ENCODE assay signal across 24 mouse cellular contexts in the genomic region with DNA sequence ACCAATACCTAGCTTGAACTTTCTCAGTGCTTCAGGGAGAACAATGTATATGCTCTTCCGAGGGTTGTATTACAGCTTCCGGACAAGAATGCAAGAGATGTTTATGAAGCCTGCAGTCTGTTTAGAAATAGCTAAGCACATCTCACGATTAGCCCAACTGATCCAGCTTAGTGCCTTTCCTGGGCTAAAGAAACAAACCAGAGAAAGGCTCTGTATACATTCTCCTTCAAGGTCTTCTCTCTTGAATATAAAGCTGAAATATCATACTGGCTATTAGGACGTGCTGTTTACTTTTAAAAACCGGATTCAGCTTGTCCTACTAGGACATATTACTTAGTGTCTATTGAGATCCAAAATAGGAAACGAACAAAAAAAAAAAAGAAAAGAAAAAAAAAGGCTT.
DNase-seq lines count a peak whose midpoint lies in the region; ATAC-seq and TF ChIP-seq lines count a peak whose summit lies in the region.
"Had no signal": no experiment of that assay in that cellular context is flagged by ENCODE, and none has a peak within 500 bp of the region (broad histone marks: within the 10 kb centered on the region; RNA-seq: fewer than 3 reads in every experiment).

No protein-coding gene starts in this region.

- ATAC-seq in intestine, embryonic 14.5 days (replicated peaks; ENCODE audit: low FRiP score, low TSS enrichment, low read depth) = no peak
- no peak for ATAC-seq in intestine, postnatal 0 days
- ATAC-seq in lung, embryonic 15.5 days (ENCODE audit: borderline replicate concordance, extremely low read depth, low FRiP score, low TSS enrichment) = peak; percentile 52; the same call in 1 of the 2 replicates
- peak; percentile 50; the same call in 1 of the 2 replicates for ATAC-seq in stomach, embryonic 16.5 days (ENCODE audit: insufficient read depth, low FRiP score)
- ATAC-seq in stomach, postnatal 0 days (ENCODE audit: low FRiP score, low TSS enrichment) = no peak
- ATAC-seq: activated CD4-positive, CD25-positive, alpha-beta regulatory T cell, adult 4 months; CD4-positive, CD25-positive, alpha-beta regulatory T cell, adult 4 months; forebrain, embryonic 13.5 days; Patski had no signal

- H3K9ac ChIP-seq in intestine, embryonic 14.5 days (ENCODE audit: low read length) = no peak overlapping the region
- no peak overlapping the region for H3K9ac ChIP-seq in intestine, postnatal 0 days (ENCODE audit: low read depth, low read length)
- H3K9ac ChIP-seq in lung, embryonic 15.5 days = no peak overlapping the region
- H3K9ac ChIP-seq in stomach, embryonic 16.5 days (ENCODE audit: low read length) = no peak overlapping the region
- H3K9ac ChIP-seq in stomach, postnatal 0 days (ENCODE audit: low read length) = no peak overlapping the region
- H3K9ac ChIP-seq: embryonic facial prominence, embryonic 12.5 days; forebrain, embryonic 13.5 days had no signal

- DNase-seq in intestine, embryonic 14.5 days (ENCODE audit: low spot score) = no peak
- DNase-seq in lung, postnatal 14 days = no peak
- DNase-seq in stomach, postnatal 0 days (ENCODE audit: low spot score) = no peak
- no peak for DNase-seq in frontal cortex, postnatal 36 days (ENCODE audit: low spot score in 2 of 2)
- DNase-seq: adrenal gland, adult 8-10 months; adrenal gland, postnatal 14 days; adrenal gland, postnatal 36 days; B cell, adult 2 months; cerebellum, adult 11-12 months; cerebellum, adult 2 months; cerebellum, adult 9-10 months; cerebellum, postnatal 10 days; cerebellum, postnatal 25 days had no signal

- no peaks in the 10 kb centered on the region; the same call in 1 of the 2 replicates for H3K4me1 ChIP-seq in intestine, embryonic 14.5 days (replicated peaks; ENCODE audit: control insufficient read depth, insufficient read depth, low read length)
- H3K4me1 ChIP-seq in intestine, postnatal 0 days (replicated peaks; ENCODE audit: control insufficient read depth, insufficient read depth, low read length) = no peaks in the 10 kb centered on the region
- peaks cover 5% of the 10 kb centered on the region; the same call in 1 of the 2 replicates for H3K4me1 ChIP-seq in lung, embryonic 15.5 days
- H3K4me1 ChIP-seq in stomach, embryonic 16.5 days (ENCODE audit: control insufficient read depth, insufficient read depth, low read length) = no peaks in the 10 kb centered on the region; the same call in 1 of the 2 replicates
- H3K4me1 ChIP-seq in stomach, postnatal 0 days (replicated peaks; ENCODE audit: control insufficient read depth, insufficient read depth) = no peaks in the 10 kb centered on the region
- H3K4me1 ChIP-seq: forebrain, embryonic 13.5 days had no signal

- no peak for TF ChIP-seq EP300 in stomach, postnatal 0 days (optimal IDR thresholded peaks at IDR 0.05)

- no peaks in the 10 kb centered on the region for H3K36me3 ChIP-seq in intestine, embryonic 14.5 days (ENCODE audit: control insufficient read depth, insufficient read depth, low read length)
- no peaks in the 10 kb centered on the region for H3K36me3 ChIP-seq in intestine, postnatal 0 days (ENCODE audit: control insufficient read depth, insufficient read depth)
- no peaks in the 10 kb centered on the region for H3K36me3 ChIP-seq in lung, embryonic 15.5 days
- H3K36me3 ChIP-seq in stomach, embryonic 16.5 days (ENCODE audit: control insufficient read depth, insufficient read depth, low read length) = no peaks in the 10 kb centered on the region
- H3K36me3 ChIP-seq in stomach, postnatal 0 days (ENCODE audit: control insufficient read depth, insufficient read depth, low read length) = no peaks in the 10 kb centered on the region
- H3K36me3 ChIP-seq: embryonic facial prominence, embryonic 10.5 days; embryonic facial prominence, embryonic 12.5 days; G1E had no signal

- H3K27me3 ChIP-seq in intestine, embryonic 14.5 days (replicated peaks; ENCODE audit: control insufficient read depth, insufficient read depth, low read length) = no peaks in the 10 kb centered on the region
- H3K27me3 ChIP-seq in intestine, postnatal 0 days (replicated peaks; ENCODE audit: control insufficient read depth, insufficient read depth, low read length) = no peaks in the 10 kb centered on the region
- H3K27me3 ChIP-seq in lung, embryonic 15.5 days = no peaks in the 10 kb centered on the region
- no peaks in the 10 kb centered on the region for H3K27me3 ChIP-seq in stomach, embryonic 16.5 days (ENCODE audit: control insufficient read depth, insufficient read depth, low read length)
- H3K27me3 ChIP-seq in stomach, postnatal 0 days (ENCODE audit: control insufficient read depth, insufficient read depth, low read length) = no peaks in the 10 kb centered on the region
- H3K27me3 ChIP-seq: CH12.LX; embryonic facial prominence, embryonic 12.5 days; forebrain, embryonic 13.5 days; Patski had no signal

- H3K4me2 ChIP-seq in intestine, embryonic 14.5 days (ENCODE audit: low read length) = no peak overlapping the region
- no peak overlapping the region for H3K4me2 ChIP-seq in intestine, postnatal 0 days (replicated peaks; ENCODE audit: low read depth)
- H3K4me2 ChIP-seq in lung, embryonic 15.5 days = no peak overlapping the region
- H3K4me2 ChIP-seq in stomach, embryonic 16.5 days (ENCODE audit: low read depth, low read length) = no peak overlapping the region
- H3K4me2 ChIP-seq in stomach, postnatal 0 days (replicated peaks; ENCODE audit: low read depth) = no peak overlapping the region
- H3K4me2 ChIP-seq: embryonic facial prominence, embryonic 12.5 days; forebrain, embryonic 13.5 days had no signal

- TF ChIP-seq CTCF in intestine, postnatal 0 days (IDR thresholded peaks at IDR 0.05; ENCODE audit: low read depth) = no peak
- no peak for TF ChIP-seq CTCF in stomach, postnatal 0 days (IDR thresholded peaks at IDR 0.05; ENCODE audit: low read depth)

- 22% methylated on average over 6 of the region's 6 CpGs for WGBS in intestine, embryonic 14.5 days
- WGBS in intestine, postnatal 0 days = 46% methylated on average over 6 of the region's 6 CpGs
- WGBS in lung, embryonic 15.5 days = 41% methylated on average over 6 of the region's 6 CpGs
- 33% methylated on average over 6 of the region's 6 CpGs for WGBS in stomach, embryonic 16.5 days
- WGBS in stomach, postnatal 0 days = 25% methylated on average over 6 of the region's 6 CpGs

- H3K27ac ChIP-seq in intestine, embryonic 14.5 days (ENCODE audit: low read depth) = peak overlapping the region; percentile 57
- H3K27ac ChIP-seq in intestine, postnatal 0 days (ENCODE audit: low read depth, low read length) = no peak overlapping the region
- no peak overlapping the region for H3K27ac ChIP-seq in lung, embryonic 15.5 days
- peak overlapping the region; percentile 35; the same call in 1 of the 2 replicates for H3K27ac ChIP-seq in stomach, embryonic 16.5 days (ENCODE audit: low read length)
- H3K27ac ChIP-seq in stomach, postnatal 0 days (replicated peaks) = no peak overlapping the region
- H3K27ac ChIP-seq: forebrain, embryonic 13.5 days had no signal

- no peak overlapping the region for H3K4me3 ChIP-seq in intestine, embryonic 14.5 days (ENCODE audit: low read depth, low read length)
- H3K4me3 ChIP-seq in intestine, postnatal 0 days (ENCODE audit: low read depth, low read length) = no peak overlapping the region
- no peak overlapping the region for H3K4me3 ChIP-seq in lung, embryonic 15.5 days
- no peak overlapping the region for H3K4me3 ChIP-seq in stomach, embryonic 16.5 days (replicated peaks; ENCODE audit: low read length)
- H3K4me3 ChIP-seq in stomach, postnatal 0 days (ENCODE audit: low read depth, low read length) = no peak overlapping the region
- H3K4me3 ChIP-seq: embryonic facial prominence, embryonic 10.5 days; embryonic facial prominence, embryonic 12.5 days; forebrain, embryonic 13.5 days had no signal

- peaks cover 6% of the 10 kb centered on the region; the same call in 1 of the 2 replicates for H3K9me3 ChIP-seq in intestine, embryonic 14.5 days (ENCODE audit: control insufficient read depth, low read length)
- no peaks in the 10 kb centered on the region for H3K9me3 ChIP-seq in intestine, postnatal 0 days (ENCODE audit: control insufficient read depth)
- no peaks in the 10 kb centered on the region for H3K9me3 ChIP-seq in lung, embryonic 15.5 days
- no peaks in the 10 kb centered on the region for H3K9me3 ChIP-seq in stomach, embryonic 16.5 days (replicated peaks; ENCODE audit: control insufficient read depth, low read length)
- H3K9me3 ChIP-seq in stomach, postnatal 0 days (ENCODE audit: control insufficient read depth, low read length) = no peaks in the 10 kb centered on the region
- H3K9me3 ChIP-seq: embryonic facial prominence, embryonic 12.5 days; forebrain, embryonic 13.5 days; G1E had no signal

Comparison
In these comparisons a context has a peak if more than half of its experiments do, and no peak if none do; other contexts are left out.
1. ATAC-seq: peak in lung, embryonic 15.5 days (single experiment) and stomach, embryonic 16.5 days (single experiment); none in intestine, embryonic 14.5 days (single experiment), intestine, postnatal 0 days (single experiment) and stomach, postnatal 0 days (single experiment).
2. H3K27ac ChIP-seq: peak in intestine, embryonic 14.5 days (single experiment) and stomach, embryonic 16.5 days (single experiment); none in intestine, postnatal 0 days (single experiment), lung, embryonic 15.5 days (single experiment) and stomach, postnatal 0 days (single experiment).